Mouse (Mus musculus): ENCODE measurements around the gene Plb1. TPM values are rescaled to one million over a fixed set of nuclear protein-coding genes. Genes with fewer than 3 reads are reported as not detected.

The Plb1 gene
- total RNA-seq, 1 experiment: 3.8 TPM

- no peaks in the 10 kb centered on the region for H3K9me3 ChIP-seq (ENCODE audit: control insufficient read depth, insufficient read depth, low read depth, low read length)
- in situ Hi-C loops (cut with MboI; ENCODE audit: low sequenced_read_pairs in 2 of 2, unreplicated experiment in 2 of 2): no loop called here
- DNase-seq (ENCODE audit: low read depth, low spot score): no peak
- no peak for TF ChIP-seq HCFC1 (IDR thresholded peaks at IDR 0.05; ENCODE audit: borderline replicate concordance, insufficient read depth, low read length)
- TF ChIP-seq ZC3H11A (IDR thresholded peaks at IDR 0.05; ENCODE audit: borderline replicate concordance, low read depth, low read length): peak; percentile 66; the same call in 1 of the 2 replicates
- H3K36me3 ChIP-seq (ENCODE audit: control insufficient read depth, insufficient read depth, low read length, poor library complexity, severe bottlenecking): no peaks in the 10 kb centered on the region
- H3K4me1 ChIP-seq (ENCODE audit: control insufficient read depth in 2 of 2, insufficient read depth in 2 of 2, low read length in 2 of 2, poor library complexity in 1 of 2): peaks cover 0 to 3% of the 10 kb centered on the region in 2 experiments; a peak in 1 of 4 replicates
- no peak overlapping the region for H3K4me3 ChIP-seq (ENCODE audit: insufficient read depth in 1 of 2, low read depth in 1 of 2, low read length in 2 of 2, poor library complexity in 1 of 2, severe bottlenecking in 1 of 2)
- H3K27ac ChIP-seq (ENCODE audit: insufficient read depth, low read depth, low read length, poor library complexity, severe bottlenecking): no peak overlapping the region
- H3K9ac ChIP-seq (ENCODE audit: insufficient read depth, low read depth, low read length, poor library complexity, severe bottlenecking): no peak overlapping the region
These were observed 89.8 kb downstream of the Plb1 start for GRCm38 (mm10) chr5:32322146-32322811.

GRCm38 (mm10) chr5:32328139-32328538 lies 95.6 kb downstream of the Plb1 start:
- H3K36me3 ChIP-seq (ENCODE audit: control insufficient read depth, insufficient read depth, low read length, poor library complexity, severe bottlenecking): no peaks in the 10 kb centered on the region
- H3K9ac ChIP-seq (ENCODE audit: insufficient read depth, low read depth, low read length, poor library complexity, severe bottlenecking): no peak overlapping the region
- in situ Hi-C loops (cut with MboI; ENCODE audit: low sequenced_read_pairs in 2 of 2, unreplicated experiment in 2 of 2): loop anchor here in 1 of 2 experiments (25.0 kb wide), 1 partner anchor 184 kb away; no protein-coding TSS in a partner anchor
- H3K27ac ChIP-seq (ENCODE audit: insufficient read depth, low read depth, low read length, poor library complexity, severe bottlenecking): no peak overlapping the region
- TF ChIP-seq MAFK (IDR thresholded peaks at IDR 0.05; ENCODE audit: insufficient read depth, low read depth, low read length) (no peak), CHD2 (IDR thresholded peaks at IDR 0.05; ENCODE audit: low read depth, low read length) (no peak), HCFC1 (IDR thresholded peaks at IDR 0.05; ENCODE audit: borderline replicate concordance, insufficient read depth, low read length) (no peak), ZC3H11A (IDR thresholded peaks at IDR 0.05; ENCODE audit: borderline replicate concordance, low read depth, low read length) (no peak), ZNF384 (IDR thresholded peaks at IDR 0.05; ENCODE audit: low read depth, low read length) (no peak)
- no peaks in the 10 kb centered on the region for H3K4me1 ChIP-seq (ENCODE audit: control insufficient read depth in 2 of 2, insufficient read depth in 2 of 2, low read length in 2 of 2, poor library complexity in 1 of 2)
- no peak for DNase-seq (ENCODE audit: low read depth, low spot score)
- H3K9me3 ChIP-seq (ENCODE audit: control insufficient read depth, insufficient read depth, low read depth, low read length): no peaks in the 10 kb centered on the region
- no peak overlapping the region for H3K4me3 ChIP-seq (ENCODE audit: insufficient read depth in 1 of 2, low read depth in 1 of 2, low read length in 2 of 2, poor library complexity in 1 of 2, severe bottlenecking in 1 of 2)

GRCm38 (mm10) chr5:32332591-32332990 lies 100.1 kb downstream of the Plb1 start:
- no peaks in the 10 kb centered on the region; a peak in 1 of 4 replicates for H3K4me1 ChIP-seq (ENCODE audit: control insufficient read depth in 2 of 2, insufficient read depth in 2 of 2, low read length in 2 of 2, poor library complexity in 1 of 2)
- in situ Hi-C loops (cut with MboI; ENCODE audit: low sequenced_read_pairs in 2 of 2, unreplicated experiment in 2 of 2): loop anchor here in 1 of 2 experiments (25.0 kb wide), 1 partner anchor 180 kb away; no protein-coding TSS in a partner anchor
- H3K9ac ChIP-seq (ENCODE audit: insufficient read depth, low read depth, low read length, poor library complexity, severe bottlenecking): no peak overlapping the region
- H3K27ac ChIP-seq (ENCODE audit: insufficient read depth, low read depth, low read length, poor library complexity, severe bottlenecking): no peak overlapping the region
- H3K9me3 ChIP-seq (ENCODE audit: control insufficient read depth, insufficient read depth, low read depth, low read length): no peaks in the 10 kb centered on the region
- DNase-seq (ENCODE audit: low read depth, low spot score): no peak
- no peak overlapping the region for H3K4me3 ChIP-seq (ENCODE audit: insufficient read depth in 1 of 2, low read depth in 1 of 2, low read length in 2 of 2, poor library complexity in 1 of 2, severe bottlenecking in 1 of 2)
- no peaks in the 10 kb centered on the region for H3K36me3 ChIP-seq (ENCODE audit: control insufficient read depth, insufficient read depth, low read length, poor library complexity, severe bottlenecking)
- TF ChIP-seq ZNF384 (IDR thresholded peaks at IDR 0.05; ENCODE audit: low read depth, low read length) (no peak), MAFK (IDR thresholded peaks at IDR 0.05; ENCODE audit: insufficient read depth, low read depth, low read length) (no peak), CHD2 (IDR thresholded peaks at IDR 0.05; ENCODE audit: low read depth, low read length) (no peak)

- Histone ChIP-seq H3K9me3 (ENCODE audit: control insufficient read depth, insufficient read depth, low read depth, low read length) (no peaks in the 10 kb centered on the region), H3K36me3 (ENCODE audit: control insufficient read depth, insufficient read depth, low read length, poor library complexity, severe bottlenecking) (no peaks in the 10 kb centered on the region), H3K4me3 (ENCODE audit: insufficient read depth in 1 of 2, low read depth in 1 of 2, low read length in 2 of 2, poor library complexity in 1 of 2, severe bottlenecking in 1 of 2) (no peak overlapping the region), H3K27ac (ENCODE audit: insufficient read depth, low read depth, low read length, poor library complexity, severe bottlenecking) (no peak overlapping the region), H3K4me1 (ENCODE audit: control insufficient read depth in 2 of 2, insufficient read depth in 2 of 2, low read length in 2 of 2, poor library complexity in 1 of 2) (peaks cover 0 to 3% of the 10 kb centered on the region in 2 experiments; a peak in 1 of 4 replicates), H3K9ac (ENCODE audit: insufficient read depth, low read depth, low read length, poor library complexity, severe bottlenecking) (no peak overlapping the region)
- in situ Hi-C loops (cut with MboI; ENCODE audit: low sequenced_read_pairs in 2 of 2, unreplicated experiment in 2 of 2): loop anchor here in 1 of 2 experiments (25.0 kb wide), 1 partner anchor 177 kb away; no protein-coding TSS in a partner anchor
- TF ChIP-seq ZC3H11A (IDR thresholded peaks at IDR 0.05; ENCODE audit: borderline replicate concordance, low read depth, low read length) (no peak), CHD2 (IDR thresholded peaks at IDR 0.05; ENCODE audit: low read depth, low read length) (no peak), MAFK (IDR thresholded peaks at IDR 0.05; ENCODE audit: insufficient read depth, low read depth, low read length) (no peak), HCFC1 (IDR thresholded peaks at IDR 0.05; ENCODE audit: borderline replicate concordance, insufficient read depth, low read length) (no peak), ZNF384 (IDR thresholded peaks at IDR 0.05; ENCODE audit: low read depth, low read length) (no peak)
- DNase-seq (ENCODE audit: low read depth, low spot score): no peak
These were observed 102.7 kb downstream of the Plb1 start for GRCm38 (mm10) chr5:32335172-32335571.

All from ES-E14 (cell line).